Mouse (Mus musculus) CD4-positive, CD25-positive, alpha-beta regulatory T cell, adult 9 weeks (primary cell): ENCODE data around the gene Dbx2. TPM values are rescaled to one million over a fixed set of nuclear protein-coding genes. Genes with fewer than 3 reads are reported as not detected.

ENCODE experiments used
- polyA plus RNA-seq: library from polyadenylated mRNA; unstranded; fragments of 100-300 nt; shearing (Covaris generic); gene quantifications from one replicate; pipeline ENCODE4 v1.2.1, GENCODE M21; 2017

Dbx2 gene
- not detected for polyA plus RNA-seq

GRCm38 (mm10) chr15:95655860-95656259 lies at the start of gene Dbx2:
Gene Dbx2, minus strand, starts transcription at chr15:95655960.

Other genes starting within 250 kb of the Dbx2 start
- not detected for gene Nell2, start 127.4 kb downstream of the Dbx2 start, polyA plus RNA-seq
- gene Ano6, start 134.9 kb upstream of the Dbx2 start, polyA plus RNA-seq = 69.5 TPM